Mouse (Mus musculus) liver, embryonic 14.5 days (tissue): ENCODE measurements around the gene Gstk1.

Source experiments
- CTCF ChIP-seq: IDR thresholded peaks from 2 replicates; pipeline ENCODE4 v1.5.1; 2016; ENCODE audit warnings: antibody characterized with exemption, low read depth, control low read depth
- EP300 ChIP-seq: IDR thresholded peaks from 2 replicates; pipeline ENCODE4 v1.6.1; 2016; ENCODE audit warnings: antibody characterized with exemption, low read depth

- TF ChIP-seq CTCF = no peak
- TF ChIP-seq EP300 = no peak
Measured at GRCm38 (mm10) chr6:42286448-42286847, 40.7 kb downstream of the Gstk1 start, which contains the start of gene Clcn1.
